Comparison of ENCODE assay signal across 1 mouse cellular context in the genomic region with DNA sequence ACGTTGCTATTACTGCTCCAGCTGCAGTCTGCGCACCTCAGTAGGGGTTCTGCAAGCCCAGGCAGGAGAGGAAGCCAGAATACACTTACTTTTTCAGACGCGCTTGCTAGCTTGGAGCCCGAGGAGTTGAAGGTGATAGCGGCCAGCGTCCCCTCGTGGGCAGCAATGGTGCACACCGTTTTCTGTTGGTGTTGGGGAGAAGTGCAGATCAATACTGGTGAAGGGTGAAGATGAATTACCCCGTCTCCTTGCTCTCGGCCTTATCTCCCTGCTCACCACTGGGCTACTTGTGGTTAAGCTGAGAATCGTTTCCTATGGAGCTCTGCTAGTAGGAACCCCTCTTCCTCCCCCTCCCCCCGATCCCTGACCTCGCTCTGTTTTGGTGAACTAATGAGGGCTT.
TF ChIP-seq lines count a peak whose summit lies in the region.

No protein-coding gene starts in this region.

TF ChIP-seq in MEL, 35 proteins besides CTCF, POLR2A, EP300 and RAD21 (continued from another document):
- peak; percentile 71 for TF ChIP-seq GATA1 (IDR thresholded peaks at IDR 0.05; ENCODE audit: low read depth, low read length)
- TF ChIP-seq TCF12 (IDR thresholded peaks at IDR 0.05; ENCODE audit: low read depth, low read length) = peak; percentile 36; the same call in 1 of the 2 replicates
- peak; percentile 40; the same call in 1 of the 2 replicates for TF ChIP-seq ETS1 (IDR thresholded peaks at IDR 0.05; ENCODE audit: low read depth, low read length)
- no peak for TF ChIP-seq UBTF (IDR thresholded peaks at IDR 0.05; ENCODE audit: borderline replicate concordance, insufficient read depth, low read depth, low read length)
